Mouse (Mus musculus) kidney, embryonic 16.5 days (tissue): ENCODE results near the gene Wars. TPM values are rescaled to one million over a fixed set of nuclear protein-coding genes. Genes with fewer than 3 reads are reported as not detected.

Experiments used
- ATAC-seq: fragments of 200-750 bp; cut with Nextera tagmentation; 2 replicates; pipeline ENCODE4 v1.8.0; 2017; ENCODE audit warnings: moderate TSS enrichment; ENCODE audit not compliant: low FRiP score, low TSS enrichment
- H3K27ac ChIP-seq: fragments of 300-500 bp; sonication (generic); 2 replicates; pipeline ENCODE4 v1.5.1; 2014; ENCODE audit warnings: low read length
- H3K27me3 ChIP-seq: fragments of 300-500 bp; sonication (generic); 2 replicates; pipeline ENCODE4 v1.6.1; 2014; ENCODE audit warnings: low read length, control low read depth, mixed read lengths; ENCODE audit not compliant: insufficient read depth
- H3K36me3 ChIP-seq: fragments of 300-500 bp; sonication (generic); 2 replicates; pipeline ENCODE4 v1.6.1; 2014; ENCODE audit warnings: low read length, control low read depth, mixed read lengths; ENCODE audit not compliant: insufficient read depth
- H3K4me1 ChIP-seq: fragments of 300-500 bp; sonication (generic); 2 replicates; pipeline ENCODE4 v1.6.1; 2014; ENCODE audit warnings: low read length, control low read depth, mixed read lengths; ENCODE audit not compliant: insufficient read depth
- H3K4me2 ChIP-seq: fragments of 300-500 bp; sonication (generic); replicated peaks from 2 replicates; pipeline ENCODE4 v1.6.1; 2014; ENCODE audit warnings: low read depth, low read length
- H3K4me3 ChIP-seq: fragments of 300-500 bp; sonication (generic); 2 replicates; pipeline ENCODE4 v1.5.1; 2014; ENCODE audit warnings: mild to moderate bottlenecking, low read length
- H3K9ac ChIP-seq: fragments of 300-500 bp; sonication (generic); replicated peaks from 2 replicates; pipeline ENCODE4 v1.6.1; 2014; ENCODE audit warnings: low read length
- H3K9me3 ChIP-seq: fragments of 300-500 bp; sonication (generic); 2 replicates; pipeline ENCODE4 v1.6.1; 2016; ENCODE audit warnings: low read length, control low read depth
- WGBS: fragments of 180-500 bp; shearing (Covaris S2); extraction: QIAGEN DNeasy Blood & Tissue Kit; methylation state at CpG from one replicate; pipeline ENCODE4 v1.1.7; 2014; 5-methylcytosine and 5-hydroxymethylcytosine counted together
- polyA plus RNA-seq: library from polyadenylated mRNA; unstranded; fragments of >200 nt; fragmentation: Nextera tagmentation; extraction: Ambion mirVana; gene quantifications from 2 replicates; pipeline ENCODE4 v1.2.1, GENCODE M21; 2015

The Wars gene
- polyA plus RNA-seq, 1 experiment from 2014 or later: 94.6 TPM

DNA sequence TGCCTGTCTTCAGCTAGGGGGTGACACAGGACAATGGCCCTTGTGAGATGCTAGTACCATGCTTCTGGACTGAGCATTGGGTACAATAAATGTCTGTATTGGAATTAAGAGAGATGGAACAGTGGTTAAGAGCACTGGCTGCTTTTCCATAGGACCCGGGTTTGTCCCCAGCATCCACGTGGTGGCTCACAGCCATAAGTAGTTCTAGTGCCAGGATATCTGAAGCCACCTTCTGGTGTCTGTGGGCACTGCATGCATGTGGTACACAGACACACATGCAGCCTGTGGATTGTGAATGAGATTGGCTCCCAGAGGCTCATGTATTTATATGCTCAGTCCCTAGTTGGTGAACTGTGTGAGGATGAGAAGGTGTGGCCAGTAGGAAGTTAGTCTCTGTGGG, 24.4 kb downstream of the Wars start:
- no peak overlapping the region for H3K27ac ChIP-seq
- no peaks in the 10 kb centered on the region for H3K27me3 ChIP-seq
- peaks cover 67% of the 10 kb centered on the region for H3K36me3 ChIP-seq
- H3K4me1 ChIP-seq: 0 out of 2 replicates have a peak, but pooled peaks cover 2% of the 10 kb centered on the region
- WGBS: 86% methylated on average over 2 of the region's 2 CpGs
- H3K4me3 ChIP-seq: no peak overlapping the region
- no peak for ATAC-seq
- no peak overlapping the region for H3K4me2 ChIP-seq
- H3K9me3 ChIP-seq: no peaks in the 10 kb centered on the region
- no peak overlapping the region for H3K9ac ChIP-seq

- no peak overlapping the region for H3K27ac ChIP-seq
These were observed 28.9 kb downstream of the Wars start for GRCm38 (mm10) chr12:108865007-108865494.

GRCm38 (mm10) chr12:108858486-108858885, 35.5 kb downstream of the Wars start:
- no peak overlapping the region for H3K27ac ChIP-seq

More at GRCm38 (mm10) chr12:108865007-108865494, 28.9 kb downstream of the Wars start:
- Histone ChIP-seq H3K4me1 (0 out of 2 replicates have a peak, but pooled peaks cover 2% of the 10 kb centered on the region), H3K9ac (no peak overlapping the region), H3K4me2 (no peak overlapping the region), H3K27me3 (no peaks in the 10 kb centered on the region), H3K36me3 (peaks cover 92% of the 10 kb centered on the region), H3K9me3 (no peaks in the 10 kb centered on the region), H3K4me3 (no peak overlapping the region)
- no peak for ATAC-seq
- WGBS: 76% methylated on average over 6 of the region's 6 CpGs

GRCm38 (mm10) chr12:108857589-108858184, 36.3 kb downstream of the Wars start:
- Histone ChIP-seq H3K9ac (no peak overlapping the region), H3K27ac (0 out of 2 replicates have a peak overlapping the region, but pooled peaks have one; percentile 2), H3K4me1 (no peaks in the 10 kb centered on the region), H3K36me3 (peaks cover 27% of the 10 kb centered on the region), H3K27me3 (no peaks in the 10 kb centered on the region), H3K9me3 (no peaks in the 10 kb centered on the region), H3K4me2 (no peak overlapping the region), H3K4me3 (no peak overlapping the region)
- ATAC-seq: peak; percentile 57; the same call in 1 of the 2 replicates
- WGBS: 63% methylated on average over 7 of the region's 7 CpGs

More at GRCm38 (mm10) chr12:108858486-108858885, 35.5 kb downstream of the Wars start:
- H3K4me3 ChIP-seq: no peak overlapping the region
- H3K36me3 ChIP-seq: peaks cover 34% of the 10 kb centered on the region
- no peaks in the 10 kb centered on the region for H3K9me3 ChIP-seq
- H3K27me3 ChIP-seq: no peaks in the 10 kb centered on the region
- H3K4me1 ChIP-seq: no peaks in the 10 kb centered on the region
- no peak for ATAC-seq
- no peak overlapping the region for H3K4me2 ChIP-seq
- no peak overlapping the region for H3K9ac ChIP-seq
- 74% methylated on average over 5 of the region's 5 CpGs for WGBS

GRCm38 (mm10) chr12:108857109-108857508, 36.9 kb downstream of the Wars start:
- Histone ChIP-seq H3K36me3 (peaks cover 21% of the 10 kb centered on the region), H3K4me1 (no peaks in the 10 kb centered on the region), H3K9me3 (no peaks in the 10 kb centered on the region), H3K27ac (no peak overlapping the region), H3K4me2 (no peak overlapping the region), H3K4me3 (no peak overlapping the region), H3K9ac (no peak overlapping the region), H3K27me3 (no peaks in the 10 kb centered on the region)
- no peak for ATAC-seq
- WGBS: 63% methylated on average over 7 of the region's 7 CpGs

DNA sequence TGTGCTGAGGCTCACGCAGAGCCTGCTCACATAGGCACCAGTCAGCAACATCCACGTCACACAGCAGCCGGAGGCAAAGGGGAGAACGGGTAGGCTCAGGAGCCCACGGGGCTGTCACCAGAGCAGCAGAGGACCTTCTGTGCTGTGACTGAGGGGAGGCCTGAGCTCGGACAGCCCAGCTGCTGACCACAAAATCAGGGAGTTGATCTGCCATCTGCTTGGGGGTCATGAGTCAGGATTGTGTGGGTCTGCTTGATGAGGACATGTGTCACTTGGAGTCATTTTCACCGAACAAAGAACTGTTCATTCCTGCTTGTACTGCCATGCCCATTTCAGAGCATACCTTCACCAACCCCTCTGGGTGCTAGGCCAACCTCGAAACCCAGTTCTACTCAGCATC, 37.8 kb downstream of the Wars start:
- no peak overlapping the region for H3K9ac ChIP-seq
- no peak overlapping the region for H3K4me2 ChIP-seq
- H3K9me3 ChIP-seq: no peaks in the 10 kb centered on the region
- ATAC-seq: no peak
- no peaks in the 10 kb centered on the region for H3K4me1 ChIP-seq
- 79% methylated on average over 8 of the region's 8 CpGs for WGBS
- H3K36me3 ChIP-seq: peaks cover 14% of the 10 kb centered on the region
- H3K27ac ChIP-seq: no peak overlapping the region
- H3K27me3 ChIP-seq: no peaks in the 10 kb centered on the region
- no peak overlapping the region for H3K4me3 ChIP-seq

DNA sequence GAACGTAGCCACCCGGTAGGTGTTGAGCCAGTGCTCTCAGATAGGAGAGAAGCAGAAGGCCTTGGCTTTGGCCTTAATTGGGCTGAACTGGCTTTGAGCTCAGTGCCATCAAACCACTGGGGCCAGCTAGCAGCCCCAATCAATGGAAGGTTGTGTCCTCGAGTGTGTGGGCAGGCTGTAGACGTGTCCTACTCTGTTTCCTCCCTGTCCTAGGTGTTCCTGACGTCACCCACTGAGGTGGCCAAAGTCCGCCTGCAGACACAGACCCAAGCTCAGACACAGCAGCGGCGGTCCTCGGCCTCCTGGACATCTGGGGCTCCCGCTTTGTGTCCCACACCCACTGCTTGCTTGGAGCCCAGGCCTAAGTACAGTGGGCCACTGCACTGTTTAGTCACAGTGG, 38.9 kb downstream of the Wars start:
- WGBS: 90% methylated on average over 10 of the region's 10 CpGs
- no peak for ATAC-seq
- Histone ChIP-seq H3K4me1 (no peaks in the 10 kb centered on the region), H3K4me3 (no peak overlapping the region), H3K27ac (no peak overlapping the region), H3K4me2 (no peak overlapping the region), H3K27me3 (no peaks in the 10 kb centered on the region), H3K36me3 (peaks cover 3% of the 10 kb centered on the region; the same call in 1 of the 2 replicates), H3K9ac (no peak overlapping the region), H3K9me3 (no peaks in the 10 kb centered on the region)

GRCm38 (mm10) chr12:108852822-108853221, 41.2 kb downstream of the Wars start:
- no peaks in the 10 kb centered on the region; the same call in 1 of the 2 replicates for H3K36me3 ChIP-seq
- no peak overlapping the region for H3K4me3 ChIP-seq
- WGBS: 90% methylated on average over 8 of the region's 8 CpGs
- no peak overlapping the region for H3K4me2 ChIP-seq
- H3K9ac ChIP-seq: no peak overlapping the region
- no peaks in the 10 kb centered on the region for H3K9me3 ChIP-seq
- no peaks in the 10 kb centered on the region for H3K4me1 ChIP-seq
- ATAC-seq: no peak
- no peaks in the 10 kb centered on the region for H3K27me3 ChIP-seq
- no peak overlapping the region for H3K27ac ChIP-seq

- WGBS: 85% methylated on average over 8 of the region's 8 CpGs
These were observed 43.1 kb downstream of the Wars start for GRCm38 (mm10) chr12:108850886-108851285.

GRCm38 (mm10) chr12:108850129-108850528, 43.8 kb downstream of the Wars start:
- peaks cover 4% of the 10 kb centered on the region; the same call in 1 of the 2 replicates for H3K36me3 ChIP-seq
- no peaks in the 10 kb centered on the region for H3K9me3 ChIP-seq
- no peaks in the 10 kb centered on the region for H3K27me3 ChIP-seq
- no peak overlapping the region for H3K27ac ChIP-seq
- WGBS: 43% methylated on average over 8 of the region's 8 CpGs
- H3K4me2 ChIP-seq: no peak overlapping the region
- no peak overlapping the region for H3K4me3 ChIP-seq
- peak; percentile 40; the same call in 1 of the 2 replicates for ATAC-seq
- H3K4me1 ChIP-seq: no peaks in the 10 kb centered on the region
- no peak overlapping the region for H3K9ac ChIP-seq

More at GRCm38 (mm10) chr12:108850886-108851285, 43.1 kb downstream of the Wars start:
- H3K9me3 ChIP-seq: no peaks in the 10 kb centered on the region
- ATAC-seq: no peak
- no peak overlapping the region for H3K4me3 ChIP-seq
- no peaks in the 10 kb centered on the region for H3K27me3 ChIP-seq
- no peak overlapping the region for H3K27ac ChIP-seq
- no peak overlapping the region for H3K9ac ChIP-seq
- H3K4me1 ChIP-seq: no peaks in the 10 kb centered on the region
- no peak overlapping the region for H3K4me2 ChIP-seq
- no peaks in the 10 kb centered on the region; the same call in 1 of the 2 replicates for H3K36me3 ChIP-seq
